Mouse (Mus musculus): Measurements from ENCODE around the gene Glcci1.
"Not testable (repeated sequence)": the region's sequence is repeated elsewhere in the genome, so short reads cannot be mapped to it uniquely, and the experiment has no call there.

Gene Glcci1

GRCm38 (mm10) chr6:8512416-8512815 lies 3.0 kb downstream of the Glcci1 start:
- peaks cover 15% of the 10 kb centered on the region for H3K27me3 ChIP-seq (ENCODE audit: insufficient read depth, low read length)
- H3K4me3 ChIP-seq (replicated peaks; ENCODE audit: low read length) = no peak overlapping the region
- TF ChIP-seq NANOG (IDR thresholded peaks at IDR 0.05; ENCODE audit: borderline replicate concordance, low read length) = no peak
- no peak for TF ChIP-seq CTCF (conservative IDR thresholded peaks at IDR 0.05; ENCODE audit: low read length)
- no peak for TF ChIP-seq POU5F1 (IDR thresholded peaks at IDR 0.05; ENCODE audit: borderline replicate concordance, low read length)
- H3K4me1 ChIP-seq (replicated peaks; ENCODE audit: low read depth, low read length) = peaks cover 18% of the 10 kb centered on the region
- H3K36me3 ChIP-seq (ENCODE audit: insufficient read depth, low read length) = no peaks in the 10 kb centered on the region
- no peaks in the 10 kb centered on the region for H3K9me3 ChIP-seq (ENCODE audit: low read length)

DNA sequence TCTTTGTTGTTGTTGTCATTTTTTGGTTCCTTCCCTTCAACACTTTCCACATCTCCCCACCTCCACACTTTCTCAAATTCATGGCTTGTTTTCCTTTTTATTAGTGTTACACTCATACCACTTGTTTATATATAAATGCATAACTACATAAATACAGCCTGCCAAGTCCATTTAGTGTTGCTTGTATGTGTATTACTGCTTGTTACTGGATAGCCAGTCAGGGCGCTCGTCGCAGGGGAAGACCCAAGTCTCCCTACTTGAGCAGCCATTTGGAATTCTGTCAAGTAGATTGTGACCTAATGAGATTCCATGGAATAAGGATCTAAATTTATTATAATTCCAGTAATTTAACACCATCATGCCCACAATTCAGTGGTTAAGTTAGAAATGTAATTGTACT lies 10.3 kb downstream of the Glcci1 start:
- Histone ChIP-seq H3K4me3 (replicated peaks; ENCODE audit: low read length) (no peak overlapping the region), H3K27me3 (ENCODE audit: insufficient read depth, low read length) (no peaks in the 10 kb centered on the region), H3K36me3 (ENCODE audit: insufficient read depth, low read length) (no peaks in the 10 kb centered on the region), H3K4me1 (replicated peaks; ENCODE audit: low read depth, low read length) (no peaks in the 10 kb centered on the region), H3K9me3 (ENCODE audit: low read length) (no peaks in the 10 kb centered on the region)
- TF ChIP-seq POU5F1 (IDR thresholded peaks at IDR 0.05; ENCODE audit: borderline replicate concordance, low read length) (no peak), CTCF (conservative IDR thresholded peaks at IDR 0.05; ENCODE audit: low read length) (no peak), NANOG (IDR thresholded peaks at IDR 0.05; ENCODE audit: borderline replicate concordance, low read length) (no peak)

DNA sequence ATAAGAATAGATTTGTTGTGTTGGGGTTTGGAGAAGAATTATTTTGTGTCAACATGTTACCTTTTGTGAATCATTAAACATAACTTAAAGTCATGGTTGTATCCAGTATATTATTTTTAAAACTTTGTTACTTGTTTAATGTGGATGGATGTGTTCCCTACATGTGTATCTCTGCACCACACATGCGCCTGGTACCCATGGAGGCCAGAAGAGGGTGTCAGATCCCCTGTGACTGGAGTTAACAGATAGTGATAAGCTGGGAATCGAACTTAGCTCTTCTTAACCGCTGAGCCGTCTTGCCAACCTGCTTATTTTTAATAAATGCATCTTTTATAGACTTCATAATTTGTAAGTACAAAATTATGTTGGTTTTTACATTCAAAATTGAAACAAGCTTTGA lies 11.8 kb downstream of the Glcci1 start:
- no peak overlapping the region for H3K4me3 ChIP-seq (replicated peaks; ENCODE audit: low read length)
- H3K27me3 ChIP-seq (ENCODE audit: insufficient read depth, low read length) = no peaks in the 10 kb centered on the region
- no peak for TF ChIP-seq NANOG (IDR thresholded peaks at IDR 0.05; ENCODE audit: borderline replicate concordance, low read length)

DNA sequence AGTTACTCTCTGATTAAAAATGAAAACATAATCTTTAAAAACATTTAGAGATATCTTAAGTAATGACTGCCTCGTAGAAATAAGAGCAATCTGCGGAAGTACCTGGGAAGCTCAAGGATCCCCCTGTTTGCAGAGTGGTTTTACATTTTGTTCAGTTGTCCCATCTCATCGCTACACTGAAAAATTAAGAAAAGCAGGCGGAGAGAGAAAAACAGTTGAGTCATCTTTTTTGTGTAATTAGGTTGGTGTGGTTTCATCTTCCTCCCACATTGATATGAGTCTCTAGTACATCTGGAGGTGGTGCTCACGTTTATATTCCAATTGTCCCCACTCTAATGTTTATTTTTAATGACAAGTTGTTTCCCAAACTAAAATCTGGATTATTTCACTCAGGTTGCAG lies 15.3 kb downstream of the Glcci1 start:
- Histone ChIP-seq H3K27me3 (ENCODE audit: insufficient read depth, low read length) (no peaks in the 10 kb centered on the region), H3K36me3 (ENCODE audit: insufficient read depth, low read length) (no peaks in the 10 kb centered on the region), H3K9me3 (ENCODE audit: low read length) (no peaks in the 10 kb centered on the region), H3K4me3 (replicated peaks; ENCODE audit: low read length) (no peak overlapping the region), H3K4me1 (replicated peaks; ENCODE audit: low read depth, low read length) (no peaks in the 10 kb centered on the region)
- TF ChIP-seq POU5F1 (IDR thresholded peaks at IDR 0.05; ENCODE audit: borderline replicate concordance, low read length) (no peak), NANOG (IDR thresholded peaks at IDR 0.05; ENCODE audit: borderline replicate concordance, low read length) (no peak), CTCF (conservative IDR thresholded peaks at IDR 0.05; ENCODE audit: low read length) (no peak)

More for the DNA sequence above, 11.8 kb downstream of the Glcci1 start:
- Histone ChIP-seq H3K9me3 (ENCODE audit: low read length) (no peaks in the 10 kb centered on the region), H3K36me3 (ENCODE audit: insufficient read depth, low read length) (no peaks in the 10 kb centered on the region), H3K4me1 (replicated peaks; ENCODE audit: low read depth, low read length) (no peaks in the 10 kb centered on the region)

GRCm38 (mm10) chr6:8531104-8531894 lies 21.9 kb downstream of the Glcci1 start:
- Histone ChIP-seq H3K36me3 (ENCODE audit: insufficient read depth, low read length) (no peaks in the 10 kb centered on the region), H3K27me3 (ENCODE audit: insufficient read depth, low read length) (no peaks in the 10 kb centered on the region), H3K9me3 (ENCODE audit: low read length) (no peaks in the 10 kb centered on the region), H3K4me1 (replicated peaks; ENCODE audit: low read depth, low read length) (no peaks in the 10 kb centered on the region), H3K4me3 (replicated peaks; ENCODE audit: low read length) (no peak overlapping the region)
- TF ChIP-seq CTCF (conservative IDR thresholded peaks at IDR 0.05; ENCODE audit: low read length) = no peak
- TF ChIP-seq NANOG (IDR thresholded peaks at IDR 0.05; ENCODE audit: borderline replicate concordance, low read length) = no peak
- no peak for TF ChIP-seq POU5F1 (IDR thresholded peaks at IDR 0.05; ENCODE audit: borderline replicate concordance, low read length)

- Histone ChIP-seq H3K9me3 (ENCODE audit: low read length) (no peaks in the 10 kb centered on the region), H3K27me3 (ENCODE audit: insufficient read depth, low read length) (no peaks in the 10 kb centered on the region), H3K4me1 (replicated peaks; ENCODE audit: low read depth, low read length) (no peaks in the 10 kb centered on the region), H3K4me3 (replicated peaks; ENCODE audit: low read length) (no peak overlapping the region), H3K36me3 (ENCODE audit: insufficient read depth, low read length) (no peaks in the 10 kb centered on the region)
- no peak for TF ChIP-seq POU5F1 (IDR thresholded peaks at IDR 0.05; ENCODE audit: borderline replicate concordance, low read length)
- TF ChIP-seq CTCF (conservative IDR thresholded peaks at IDR 0.05; ENCODE audit: low read length) = no peak
- no peak for TF ChIP-seq NANOG (IDR thresholded peaks at IDR 0.05; ENCODE audit: borderline replicate concordance, low read length)
Measured at GRCm38 (mm10) chr6:8536944-8537343, 27.5 kb downstream of the Glcci1 start.

DNA sequence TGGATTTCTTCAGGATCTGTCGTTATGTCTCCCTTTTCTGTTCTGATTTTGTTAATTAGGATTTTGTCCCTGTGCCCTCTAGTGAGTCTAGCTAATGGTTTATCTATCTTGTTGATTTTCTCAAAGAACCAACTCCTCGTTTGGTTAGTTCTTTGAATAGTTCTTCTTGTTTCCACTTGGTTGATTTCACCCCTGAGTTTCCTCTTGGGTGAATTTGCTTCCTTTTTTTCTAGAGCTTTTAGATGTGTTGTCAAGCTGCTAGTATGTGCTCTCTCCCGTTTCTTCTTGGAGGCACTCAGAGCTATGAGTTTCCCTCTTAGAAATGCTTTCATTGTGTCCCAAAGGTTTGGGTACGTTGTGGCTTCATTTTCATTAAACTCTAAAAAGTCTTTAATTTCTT lies 32.1 kb downstream of the Glcci1 start:
- H3K36me3 ChIP-seq (ENCODE audit: insufficient read depth, low read length); H3K9me3 ChIP-seq (ENCODE audit: low read length); H3K4me3 ChIP-seq (replicated peaks; ENCODE audit: low read length); H3K27me3 ChIP-seq (ENCODE audit: insufficient read depth, low read length); H3K4me1 ChIP-seq (replicated peaks; ENCODE audit: low read depth, low read length): not testable (repeated sequence)

GRCm38 (mm10) chr6:8544822-8545221 lies 35.4 kb downstream of the Glcci1 start:
- Histone ChIP-seq H3K4me1 (replicated peaks; ENCODE audit: low read depth, low read length) (no peaks in the 10 kb centered on the region), H3K27me3 (ENCODE audit: insufficient read depth, low read length) (no peaks in the 10 kb centered on the region), H3K36me3 (ENCODE audit: insufficient read depth, low read length) (no peaks in the 10 kb centered on the region), H3K9me3 (ENCODE audit: low read length) (no peaks in the 10 kb centered on the region), H3K4me3 (replicated peaks; ENCODE audit: low read length) (no peak overlapping the region)
- no peak for TF ChIP-seq NANOG (IDR thresholded peaks at IDR 0.05; ENCODE audit: borderline replicate concordance, low read length)
- no peak for TF ChIP-seq CTCF (conservative IDR thresholded peaks at IDR 0.05; ENCODE audit: low read length)

DNA sequence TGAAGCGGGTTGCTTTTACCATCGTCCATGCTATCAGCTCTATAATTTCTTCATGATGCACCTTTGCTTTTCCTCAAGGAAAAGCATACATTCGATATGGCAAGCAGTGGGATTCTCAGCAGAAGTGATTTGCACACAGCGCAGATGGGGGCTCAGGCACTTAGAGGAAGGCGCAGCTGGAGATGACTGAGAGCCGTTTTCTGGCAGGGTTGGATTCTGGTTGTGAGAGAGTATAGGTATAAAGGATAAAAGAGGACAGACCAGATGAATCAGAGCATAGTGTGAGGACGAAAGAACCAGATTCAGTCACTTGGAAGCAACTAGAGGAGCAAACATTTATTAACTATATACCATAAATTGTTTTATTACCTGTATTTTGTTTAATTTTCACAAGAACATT lies 36.4 kb downstream of the Glcci1 start:
- TF ChIP-seq POU5F1 (IDR thresholded peaks at IDR 0.05; ENCODE audit: borderline replicate concordance, low read length) = no peak
- no peak for TF ChIP-seq NANOG (IDR thresholded peaks at IDR 0.05; ENCODE audit: borderline replicate concordance, low read length)
- no peak for TF ChIP-seq CTCF (conservative IDR thresholded peaks at IDR 0.05; ENCODE audit: low read length)
- Histone ChIP-seq H3K9me3 (ENCODE audit: low read length) (no peaks in the 10 kb centered on the region), H3K36me3 (ENCODE audit: insufficient read depth, low read length) (no peaks in the 10 kb centered on the region), H3K4me3 (replicated peaks; ENCODE audit: low read length) (no peak overlapping the region), H3K27me3 (ENCODE audit: insufficient read depth, low read length) (no peaks in the 10 kb centered on the region), H3K4me1 (replicated peaks; ENCODE audit: low read depth, low read length) (no peaks in the 10 kb centered on the region)
